12 mouse cellular contexts compared by ENCODE assay signal in the genomic region with DNA sequence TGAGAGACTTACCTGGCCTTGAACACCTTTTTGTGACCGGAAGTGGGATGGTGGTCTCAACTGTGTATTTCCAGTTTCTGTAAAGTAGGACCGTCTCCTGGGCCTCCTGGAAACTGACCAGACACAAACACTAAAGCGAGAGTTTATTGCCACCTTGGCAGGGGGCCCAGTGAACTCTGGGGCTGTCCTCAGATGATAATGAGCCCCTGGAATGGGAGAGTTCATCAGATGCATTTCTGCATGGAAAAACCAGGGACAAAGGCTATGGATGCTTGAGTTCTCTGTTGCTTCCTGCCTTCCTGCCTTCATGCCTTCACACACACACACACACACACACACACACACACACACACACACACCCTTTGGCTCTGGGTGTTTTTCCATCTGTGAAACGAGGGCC. TPM values are rescaled to one million over a fixed set of nuclear protein-coding genes. Genes with fewer than 3 reads are reported as not detected.
DNase-seq lines count a peak whose midpoint lies in the region; ATAC-seq and TF ChIP-seq lines count a peak whose summit lies in the region.
"Had no signal": no experiment of that assay in that cellular context is flagged by ENCODE, and none has a peak within 500 bp of the region (broad histone marks: within the 10 kb centered on the region; RNA-seq: fewer than 3 reads in every experiment).

No protein-coding gene starts in this region.

- no peak overlapping the region for H3K9ac ChIP-seq in lung, embryonic 14.5 days
- 0 out of 2 replicates have a peak overlapping the region, but pooled peaks have one; percentile 2 for H3K9ac ChIP-seq in forebrain, embryonic 15.5 days (replicated peaks)

- no peak overlapping the region for H3K4me3 ChIP-seq in lung, embryonic 14.5 days (ENCODE audit: low read depth, low read length)
- no peak overlapping the region for H3K4me3 ChIP-seq in lung, adult 2 months (replicated peaks; ENCODE audit: extremely low read depth, low read depth, low read length)
- H3K4me3 ChIP-seq in forebrain, embryonic 15.5 days, result 0 out of 2 replicates have a peak overlapping the region, but pooled peaks have one; percentile 66
- H3K4me3 ChIP-seq: heart, adult 2 months had no signal

- peaks cover 17% of the 10 kb centered on the region for H3K27me3 ChIP-seq in lung, embryonic 14.5 days (ENCODE audit: insufficient read depth, low read length)
- no peaks in the 10 kb centered on the region for H3K27me3 ChIP-seq in forebrain, embryonic 15.5 days

- TF ChIP-seq CTCF in lung, embryonic 14.5 days (IDR thresholded peaks at IDR 0.05; ENCODE audit: low read depth), result no peak
- TF ChIP-seq CTCF in lung, adult 2 months (IDR thresholded peaks at IDR 0.05; ENCODE audit: insufficient read depth, low read length), result no peak

- 27% methylated on average over 4 of the region's 4 CpGs for WGBS in lung, embryonic 14.5 days
- 34% methylated on average over 4 of the region's 4 CpGs for WGBS in lung, adult 2 months
- 38% methylated on average over 4 of the region's 4 CpGs for WGBS in forebrain, embryonic 15.5 days

- no peaks in the 10 kb centered on the region for H3K36me3 ChIP-seq in lung, embryonic 14.5 days (ENCODE audit: insufficient read depth)
- no peaks in the 10 kb centered on the region for H3K36me3 ChIP-seq in forebrain, embryonic 15.5 days

- no peak overlapping the region for H3K4me2 ChIP-seq in lung, embryonic 14.5 days
- peak overlapping the region; percentile 93 for H3K4me2 ChIP-seq in forebrain, embryonic 15.5 days (replicated peaks)

- DNase-seq in adrenal gland, postnatal 14 days, result peak; percentile 36
- DNase-seq in adrenal gland, postnatal 4 days (ENCODE audit: low spot score in 2 of 2), result no peak
- DNase-seq in lung, embryonic 14.5 days, result peak; percentile 44
- no peak for DNase-seq in lung, adult 2 months
- peak; percentile 45 to 62 for DNase-seq in kidney, postnatal 4 days
- no peak for DNase-seq in spleen, adult 18-20 months
- no peak for DNase-seq in right cerebral cortex, postnatal 25 days
- DNase-seq: cerebellum, adult 18-20 months; heart, adult 2 months; heart, postnatal 36 days; thymus, adult 2 months had no signal

- no peaks in the 10 kb centered on the region for H3K4me1 ChIP-seq in lung, embryonic 14.5 days (ENCODE audit: insufficient read depth)
- no peaks in the 10 kb centered on the region for H3K4me1 ChIP-seq in lung, adult 2 months (ENCODE audit: control insufficient read depth, insufficient read depth, low read length)
- peaks cover 45% of the 10 kb centered on the region for H3K4me1 ChIP-seq in forebrain, embryonic 15.5 days

- ATAC-seq in lung, embryonic 14.5 days (ENCODE audit: insufficient read depth), result no peak
- no peak for ATAC-seq in forebrain, embryonic 15.5 days (replicated peaks)

- H3K9me3 ChIP-seq in lung, embryonic 14.5 days (ENCODE audit: low read depth, low read length), result no peaks in the 10 kb centered on the region
- H3K9me3 ChIP-seq in forebrain, embryonic 15.5 days, result no peaks in the 10 kb centered on the region

- no peak overlapping the region for H3K27ac ChIP-seq in lung, embryonic 14.5 days (ENCODE audit: low read depth)
- H3K27ac ChIP-seq in forebrain, embryonic 15.5 days (replicated peaks), result no peak overlapping the region
- H3K27ac ChIP-seq: heart, adult 2 months had no signal

- no peak for TF ChIP-seq POLR2A in lung, adult 2 months (IDR thresholded peaks at IDR 0.05; ENCODE audit: borderline replicate concordance, extremely low read depth, low read depth, low read length)

RNA-seq across cellular contexts. Expression of a gene that starts 1.8 kb away (rescaled TPM):
- total RNA-seq in adrenal gland, postnatal 14 days (2021), result 13.5 and 19.1 TPM in 2 replicates
- 10 to 100 TPM; 18.1 to 20.4 TPM for total RNA-seq in adrenal gland, postnatal 4 days (2021)
- 12.1 and 12.4 TPM in 2 replicates for polyA plus RNA-seq in lung, embryonic 14.5 days (2014; fragmentation: Nextera tagmentation; extraction: Ambion mirVana)
- 21.2 and 33.6 TPM in 2 replicates for polyA plus RNA-seq in lung, adult 2 months (2012; rRNA removed)
- polyA plus RNA-seq in forebrain, embryonic 15.5 days (2015; fragmentation: Nextera tagmentation; extraction: Ambion mirVana), result 22.4 and 24.8 TPM in 2 replicates

Comparison
In these comparisons a context has a peak if more than half of its experiments do, and no peak if none do; other contexts are left out.
1. DNase-seq: peak in adrenal gland, postnatal 14 days (single experiment), lung, embryonic 14.5 days (single experiment) and kidney, postnatal 4 days (2 of 2); none in adrenal gland, postnatal 4 days (0 of 2), lung, adult 2 months (single experiment), spleen, adult 18-20 months (0 of 2) and right cerebral cortex, postnatal 25 days (single experiment).